Mouse (Mus musculus) ES-E14 (cell line): Measurements from ENCODE around the gene B4galt1.

Experiments
- CHD2 ChIP-seq: IDR thresholded peaks from 2 replicates; pipeline ENCODE4 v1.6.1; 2014; ENCODE audit warnings: mild to moderate bottlenecking, low read depth, low read length, inconsistent platforms
- ZC3H11A ChIP-seq: IDR thresholded peaks from 2 replicates; pipeline ENCODE4 v1.6.1; 2012; ENCODE audit warnings: low read depth, mild to moderate bottlenecking, inconsistent platforms, low read length, borderline replicate concordance
- ZNF384 ChIP-seq: IDR thresholded peaks from 2 replicates; pipeline ENCODE4 v1.6.1; 2012; ENCODE audit warnings: low read depth, low read length, inconsistent platforms

DNA sequence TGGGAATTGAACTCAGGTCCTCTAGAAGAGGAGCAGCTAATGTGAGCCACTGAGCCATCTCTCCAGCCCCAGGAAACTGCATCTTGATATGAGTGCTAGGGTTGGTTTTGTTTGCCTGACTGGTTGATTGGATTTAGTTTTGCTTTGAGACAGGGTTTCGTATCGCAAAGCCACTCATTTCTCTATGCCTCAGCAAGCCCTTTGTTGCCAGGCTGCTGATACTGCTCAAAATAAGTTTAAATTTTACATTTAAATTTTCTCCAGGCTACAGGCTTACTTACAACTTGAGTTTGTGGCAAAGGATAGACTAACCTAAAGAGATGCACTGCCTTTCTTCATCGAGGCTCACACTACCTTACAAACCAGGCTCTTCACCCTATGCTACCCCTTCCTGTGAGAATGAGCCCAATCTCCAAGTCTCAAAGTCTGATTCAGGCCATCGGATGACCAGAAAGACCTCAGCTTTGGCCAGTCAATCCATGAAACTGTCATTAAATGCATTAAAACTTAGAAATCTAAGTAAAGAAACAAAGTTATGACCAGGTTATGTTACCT, 19.5 kb downstream of the B4galt1 start:
- TF ChIP-seq CHD2, result no peak
- TF ChIP-seq ZNF384, result no peak
- no peak for TF ChIP-seq ZC3H11A
